Comparison of ENCODE assay signal across 13 mouse cellular contexts in the genomic region with DNA sequence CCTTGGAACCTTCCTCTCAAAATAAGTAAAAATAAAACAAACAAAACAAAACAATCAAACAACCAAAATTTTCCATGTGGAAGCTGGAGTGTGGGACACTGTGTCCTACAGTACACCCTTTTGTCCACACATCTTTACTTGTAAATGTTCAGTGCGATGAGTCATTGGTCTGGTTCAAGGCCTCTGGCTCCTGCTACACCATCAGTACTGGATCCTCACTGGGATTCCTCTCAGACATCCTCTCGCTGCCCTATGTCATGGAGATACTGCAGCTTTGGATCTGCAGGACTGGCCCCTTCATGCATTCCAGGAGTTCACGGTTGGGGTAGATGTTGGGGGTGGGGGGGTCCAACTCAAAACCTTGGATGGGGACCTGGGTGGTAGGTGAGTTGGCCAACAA.
"Had no signal": no experiment of that assay in that cellular context is flagged by ENCODE, and none has a peak within 500 bp of the region (broad histone marks: within the 10 kb centered on the region; RNA-seq: fewer than 3 reads in every experiment).

No protein-coding gene starts in this region.

- DNase-seq: gastrocnemius, postnatal 14 days; gastrocnemius, postnatal 36 days; heart, adult 11 months; heart, adult 2 months; heart, postnatal 14 days; heart, postnatal 36 days; kidney, adult 18-20 months; kidney, adult 8-10 months; kidney, postnatal 10 days; kidney, postnatal 25 days; kidney, postnatal 4 days; liver; liver, embryonic 13.5 days had no signal
